Mouse (Mus musculus) layer of hippocampus, postnatal 14 days (tissue): ENCODE measurements around the gene Ms4a12. TPM values are rescaled to one million over a fixed set of nuclear protein-coding genes. Genes with fewer than 3 reads are reported as not detected.
A peak's percentile ranks its signal among the peaks of the same experiment; 100 is the strongest.
"Not testable (repeated sequence)": the region's sequence is repeated elsewhere in the genome, so short reads cannot be mapped to it uniquely, and the experiment has no call there.

ENCODE experiments used
- DNase-seq, 2 experiments: peaks; one replicate each; pipeline ENCODE4 v3.0.0; 2021 to 2022; ENCODE audit warnings: low spot score in 2 of 2, mixed read lengths in 1 of 2
- long read RNA-seq, 2 experiments: library from polyadenylated mRNA; stranded (forward); transcript quantifications; one replicate each; pipeline ENCODE4 v2.0.0; 2021
- total RNA-seq, 2 experiments: library from RNA; stranded (reverse); gene quantifications; 2 replicates each; pipeline ENCODE4 v1.2.3; 2021

Ms4a12 gene
- not detected for total RNA-seq
- long read RNA-seq, experiment 1 = 0 reads
- long read RNA-seq, experiment 2, partial matches to known transcripts = 0 of 1 reads
- long read RNA-seq, experiment 2, other reads (novel, unspliced or antisense) = 1 of 1 reads

GRCm38 (mm10) chr19:11232348-11232747, at the start of gene Ms4a12:
Gene Ms4a12, minus strand, starts transcription at chr19:11232448.
- no peak for DNase-seq

GRCm38 (mm10) chr19:11280223-11280622, 48.0 kb upstream of the Ms4a12 start:
- DNase-seq = no peak

- DNase-seq = no peak
Measured at GRCm38 (mm10) chr19:11276431-11276830, 44.2 kb upstream of the Ms4a12 start.

GRCm38 (mm10) chr19:11266956-11267355, 34.7 kb upstream of the Ms4a12 start:
- no peak for DNase-seq

GRCm38 (mm10) chr19:11266052-11266845, 34.0 kb upstream of the Ms4a12 start, which contains the start of gene Ms4a1:
Gene Ms4a1, minus strand, starts transcription at chr19:11266241.
- DNase-seq = no peak

- no peak for DNase-seq
Measured at GRCm38 (mm10) chr19:11264602-11265185, 32.4 kb upstream of the Ms4a12 start.

GRCm38 (mm10) chr19:11263549-11263948, 31.3 kb upstream of the Ms4a12 start:
- no peak for DNase-seq

GRCm38 (mm10) chr19:11262932-11263331, 30.7 kb upstream of the Ms4a12 start:
- not testable (repeated sequence) for DNase-seq

- no peak for DNase-seq
Measured at GRCm38 (mm10) chr19:11261522-11261921, 29.3 kb upstream of the Ms4a12 start.

- no peak for DNase-seq
Measured at GRCm38 (mm10) chr19:11244230-11244629, 12.0 kb upstream of the Ms4a12 start.

GRCm38 (mm10) chr19:11242560-11242959, 10.3 kb upstream of the Ms4a12 start:
- no peak for DNase-seq

- no peak for DNase-seq
Measured at GRCm38 (mm10) chr19:11235820-11236219, 3.6 kb upstream of the Ms4a12 start.

- no peak for DNase-seq
Measured at GRCm38 (mm10) chr19:11234921-11235735, 2.9 kb upstream of the Ms4a12 start.

GRCm38 (mm10) chr19:11234244-11234643, 2.0 kb upstream of the Ms4a12 start:
- no peak for DNase-seq

GRCm38 (mm10) chr19:11196546-11196945, 35.7 kb downstream of the Ms4a12 start, which contains the start of gene Ms4a13:
Gene Ms4a13, minus strand, starts transcription at chr19:11196737.
- DNase-seq = no peak

- no peak for DNase-seq
Measured at GRCm38 (mm10) chr19:11192552-11192951, 39.7 kb downstream of the Ms4a12 start.

- DNase-seq = peak in 1 of 2 experiments; percentile 6
Measured at GRCm38 (mm10) chr19:11184121-11184520, 48.1 kb downstream of the Ms4a12 start.

- DNase-seq = no peak
Measured at GRCm38 (mm10) chr19:11177464-11177863, 54.8 kb downstream of the Ms4a12 start.

- no peak for DNase-seq
Measured at GRCm38 (mm10) chr19:11165172-11165571, 67.1 kb downstream of the Ms4a12 start, which contains the start of gene 1700025F22Rik. Gene 1700025F22Rik, minus strand, starts transcription at chr19:11165320.
